Mouse (Mus musculus) embryo, embryonic 9.5 days (tissue): Measurements from ENCODE around the gene Cdh23.

Source experiments
- DNase-seq: peaks from one replicate; pipeline ENCODE4 v3.0.0-alpha.2; 2017; ENCODE audit errors: extremely low spot score

Cdh23 gene

GRCm38 (mm10) chr10:60400507-60401295 is 295.6 kb downstream of the Cdh23 start:
- no peak for DNase-seq

DNA sequence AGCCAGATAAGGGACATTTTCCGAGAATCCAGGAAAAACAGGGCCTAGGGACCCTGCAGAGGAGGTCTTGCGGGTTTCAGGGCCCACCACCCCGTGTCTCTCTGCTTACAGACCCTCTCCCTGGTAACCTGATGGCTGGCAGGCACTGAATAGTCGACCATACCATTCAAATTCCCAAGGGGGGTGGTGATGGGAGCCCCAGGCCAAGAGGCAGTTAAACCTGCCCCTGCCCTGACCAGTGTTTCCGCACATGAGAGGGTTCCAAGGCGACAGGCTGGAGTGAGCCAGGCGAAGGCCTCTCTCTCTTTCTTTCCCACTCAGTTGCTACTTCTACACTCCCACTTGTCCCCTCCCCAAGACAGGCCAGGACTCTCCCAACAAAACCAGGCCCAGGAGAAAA is 296.8 kb downstream of the Cdh23 start, which contains the start of gene Gm17455:
TSS of gene Gm17455 (plus strand) at position 278 of the 400 bp plus-strand sequence.
- DNase-seq, result peak; percentile 30

DNA sequence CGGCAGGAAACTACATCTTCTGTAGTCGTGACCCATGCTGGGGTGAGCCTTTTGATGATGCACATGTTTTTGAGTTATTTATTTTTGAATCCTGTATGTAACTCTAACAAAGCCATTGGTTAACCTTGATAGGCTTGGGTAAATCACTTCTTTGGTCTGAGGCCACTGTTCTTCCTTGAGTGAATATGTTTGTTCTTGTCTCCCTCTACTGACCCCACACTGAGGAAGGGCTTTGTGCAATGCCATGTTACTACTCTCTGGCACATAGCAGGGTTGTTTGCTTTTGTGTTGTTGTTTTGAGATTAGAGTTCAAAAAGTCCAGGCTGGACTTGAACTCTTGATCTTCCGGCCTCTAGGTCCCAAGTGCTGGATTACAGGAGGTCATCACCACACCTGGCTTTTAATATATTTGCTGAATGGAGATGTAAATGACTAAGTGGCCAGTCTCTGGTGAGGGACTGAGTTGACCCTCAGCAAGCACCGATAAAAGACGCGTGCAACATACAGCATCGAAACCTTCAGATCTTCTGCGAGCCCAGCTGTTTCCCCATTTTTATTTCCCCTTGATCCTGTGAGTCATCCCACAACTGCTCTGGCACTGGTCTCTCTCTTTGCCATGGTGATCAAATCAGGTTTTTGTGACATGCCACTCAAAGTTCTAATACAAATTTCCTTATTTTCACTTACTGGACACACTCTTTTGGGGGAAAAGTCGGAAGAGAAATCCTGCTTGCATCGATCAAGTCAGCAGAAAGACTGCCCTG is 298.1 kb downstream of the Cdh23 start:
- DNase-seq, result no peak

DNA sequence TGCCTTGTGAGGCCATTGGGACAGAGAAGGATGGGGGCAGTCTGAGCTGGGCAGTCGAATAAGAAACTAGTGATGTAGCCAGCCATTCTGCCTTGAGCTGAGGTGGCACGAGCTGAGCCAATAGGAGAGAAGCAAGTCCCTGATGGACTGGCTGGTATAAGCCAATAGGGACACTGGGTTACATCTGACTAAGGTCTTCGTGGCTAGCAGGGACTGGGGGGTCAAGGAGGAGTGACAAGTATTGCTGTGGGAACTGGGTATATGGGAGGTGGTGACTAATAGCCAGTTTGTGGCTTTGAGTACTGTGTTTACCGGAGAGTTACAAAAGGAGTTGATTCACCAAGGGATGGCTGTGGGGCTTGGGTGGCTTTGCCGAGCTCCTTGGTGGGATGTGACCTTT is 300.7 kb downstream of the Cdh23 start:
- DNase-seq, result no peak

DNA sequence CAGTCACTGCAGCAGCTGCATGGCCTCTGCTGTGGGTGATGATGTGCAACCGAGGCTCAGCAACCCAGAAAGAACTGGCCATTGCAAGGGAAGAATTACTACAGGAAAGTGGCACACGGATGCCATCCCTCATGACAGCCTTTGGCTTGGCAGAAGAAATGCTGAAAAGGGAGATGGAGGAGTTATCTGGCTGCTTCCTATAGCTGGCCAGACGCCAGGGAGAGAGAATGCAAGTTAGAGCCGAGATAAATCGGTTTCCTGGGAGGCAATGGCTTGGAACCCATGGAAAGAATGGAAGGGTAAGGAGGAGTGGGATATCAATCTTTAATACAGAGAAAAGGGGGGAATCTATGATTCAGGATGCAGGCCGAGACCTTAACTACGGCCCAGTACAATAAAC is 301.4 kb downstream of the Cdh23 start:
- DNase-seq, result no peak

- DNase-seq, result no peak
Measured at GRCm38 (mm10) chr10:60391661-60392060, 304.6 kb downstream of the Cdh23 start.

DNA sequence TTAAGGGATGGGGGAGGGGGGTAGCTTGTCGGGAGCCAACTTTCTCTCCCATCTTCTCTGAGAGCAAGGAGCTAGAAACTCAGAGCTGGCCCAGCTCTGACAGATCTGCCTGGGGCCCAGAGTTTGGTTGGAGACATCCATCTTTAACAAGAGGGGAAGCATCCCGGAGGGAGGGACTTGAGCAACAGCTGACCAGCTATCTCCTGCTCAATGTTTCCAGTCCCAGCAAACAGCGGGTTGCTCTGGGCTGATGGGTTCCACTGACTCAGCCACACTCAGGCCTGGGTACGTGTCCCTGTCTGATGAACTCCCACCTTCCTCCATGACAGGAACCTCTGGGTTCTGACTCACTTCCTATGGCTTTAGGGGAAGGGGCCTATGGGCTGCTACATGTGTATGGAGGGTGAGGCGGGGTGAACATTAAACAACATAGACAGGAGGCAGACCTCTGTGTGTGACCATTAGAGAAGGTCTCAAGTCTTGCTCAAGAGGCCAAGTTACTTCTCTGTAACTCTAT is 305.3 kb downstream of the Cdh23 start:
- DNase-seq, result no peak

- no peak for DNase-seq
Measured at GRCm38 (mm10) chr10:60390177-60390903, 305.9 kb downstream of the Cdh23 start.

GRCm38 (mm10) chr10:60389447-60389865 is 306.8 kb downstream of the Cdh23 start:
- DNase-seq, result no peak

GRCm38 (mm10) chr10:60388332-60388731 is 308.0 kb downstream of the Cdh23 start:
- DNase-seq, result no peak

GRCm38 (mm10) chr10:60381142-60381925 is 315.0 kb downstream of the Cdh23 start:
- DNase-seq, result no peak

DNA sequence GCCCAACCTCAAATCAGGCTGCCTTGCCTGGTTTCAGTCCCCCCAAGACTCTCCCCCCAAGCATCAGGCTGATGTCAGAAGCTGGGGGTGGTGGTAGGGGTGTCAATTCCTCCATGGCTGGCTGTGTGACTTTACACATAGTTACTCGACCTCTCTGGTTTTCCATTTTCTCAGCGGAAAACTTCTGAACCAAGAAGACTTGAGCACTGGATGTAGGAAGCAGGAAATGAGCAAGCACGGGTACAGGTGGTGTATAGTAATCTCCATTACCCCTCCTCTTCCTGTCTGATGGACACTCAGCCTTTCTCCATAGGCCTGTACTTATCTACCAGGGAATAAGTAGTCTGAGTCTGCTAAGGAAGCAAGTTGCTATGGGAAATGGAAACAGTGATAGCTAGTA is 316.1 kb downstream of the Cdh23 start:
- no peak for DNase-seq

DNA sequence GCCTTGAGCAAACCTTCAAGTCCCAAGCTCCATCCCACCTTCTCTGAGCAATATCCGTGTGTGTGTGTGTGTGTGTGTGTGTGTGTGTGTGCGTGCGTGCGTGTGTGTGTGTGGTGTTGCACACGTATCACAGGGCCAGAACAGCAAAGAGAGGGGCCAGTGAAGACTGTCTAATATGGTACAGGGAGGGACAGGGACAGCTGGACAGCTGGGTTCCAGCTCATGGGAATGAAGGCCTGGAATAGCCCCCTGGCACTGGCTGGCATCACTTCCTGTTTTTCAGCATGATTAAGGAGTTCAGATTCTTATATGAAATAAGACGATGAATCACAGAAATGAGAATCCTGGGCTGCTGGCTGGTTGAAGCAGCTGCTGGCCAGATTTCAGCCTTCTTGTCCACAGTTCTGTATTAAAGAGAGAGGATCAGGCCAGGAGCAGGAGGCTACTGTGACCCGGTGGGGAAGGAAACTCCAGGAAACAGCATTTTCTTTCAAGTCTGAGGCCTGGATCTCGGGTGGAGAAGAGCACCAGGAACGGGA is 316.8 kb downstream of the Cdh23 start:
- no peak for DNase-seq

DNA sequence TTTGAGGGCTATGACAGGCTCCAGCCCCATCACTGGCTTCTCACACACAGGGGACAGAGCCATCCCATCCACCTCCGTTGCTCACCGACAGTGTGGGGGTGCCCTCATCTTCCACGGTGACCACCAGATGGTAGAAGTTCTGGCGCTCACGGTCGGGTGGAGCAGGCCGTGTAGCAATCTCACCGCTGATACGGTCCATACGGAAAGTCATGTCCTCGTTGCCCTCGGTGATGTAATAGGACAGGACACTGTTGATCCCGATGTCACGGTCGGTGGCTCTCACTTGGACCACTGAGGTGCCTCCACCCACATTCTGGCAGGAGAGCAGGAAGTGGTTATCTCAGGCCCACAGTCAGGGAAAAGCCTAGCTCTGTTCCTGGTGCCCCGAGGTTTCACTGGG is 319.6 kb downstream of the Cdh23 start:
- no peak for DNase-seq

DNA sequence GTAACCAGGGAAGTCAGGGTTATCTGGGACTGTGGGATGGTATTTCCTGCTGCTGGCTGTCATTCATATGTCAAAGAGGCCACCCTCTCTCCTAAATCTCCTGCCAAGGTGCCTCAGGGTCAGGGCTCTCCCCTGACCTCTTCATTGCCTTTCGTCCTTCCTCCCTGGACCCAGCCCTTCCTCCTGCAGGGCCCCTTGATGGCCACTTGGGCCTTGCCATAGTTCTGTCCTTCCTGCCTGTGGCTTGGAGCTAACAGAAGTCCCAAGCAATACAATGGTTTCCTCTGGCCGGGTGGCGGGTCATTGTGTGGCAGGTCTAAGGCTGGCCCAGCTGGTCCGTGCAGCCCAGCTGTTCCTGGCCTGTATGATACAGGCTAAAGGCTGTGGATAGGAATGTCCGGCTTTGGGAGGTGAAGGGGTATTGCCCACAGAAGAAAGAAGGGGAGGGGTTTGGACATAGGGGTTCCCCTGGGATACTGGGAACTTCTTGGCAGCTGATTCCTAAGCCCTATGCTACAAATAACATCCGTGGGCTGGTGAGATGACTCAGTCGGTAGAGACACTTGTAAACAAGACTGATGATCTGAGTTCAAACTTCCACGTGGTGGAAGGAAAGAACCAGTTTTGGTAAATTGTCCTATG is 322.2 kb downstream of the Cdh23 start:
- DNase-seq, result peak; percentile 48

DNA sequence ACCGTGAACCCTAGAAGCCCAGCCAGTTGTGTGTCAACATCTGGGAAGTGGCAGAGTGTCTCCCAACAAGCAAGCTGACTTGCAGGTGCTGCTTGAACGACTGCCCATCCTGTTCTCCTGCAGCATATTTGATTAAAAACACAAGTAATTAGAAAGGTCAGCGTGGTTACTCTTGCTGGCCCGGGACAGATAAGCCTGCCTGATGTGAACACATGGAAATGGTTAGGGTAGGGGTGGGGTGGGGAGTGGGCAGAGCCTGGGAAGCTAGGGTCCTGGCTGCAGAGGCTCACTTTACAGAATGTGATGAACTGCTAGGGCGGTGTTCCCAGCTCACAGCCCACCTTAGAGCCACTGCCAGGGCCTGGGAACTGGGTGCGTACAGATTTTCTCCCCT is 322.8 kb downstream of the Cdh23 start:
- no peak for DNase-seq

GRCm38 (mm10) chr10:60371596-60372386 is 324.5 kb downstream of the Cdh23 start:
- no peak for DNase-seq

DNA sequence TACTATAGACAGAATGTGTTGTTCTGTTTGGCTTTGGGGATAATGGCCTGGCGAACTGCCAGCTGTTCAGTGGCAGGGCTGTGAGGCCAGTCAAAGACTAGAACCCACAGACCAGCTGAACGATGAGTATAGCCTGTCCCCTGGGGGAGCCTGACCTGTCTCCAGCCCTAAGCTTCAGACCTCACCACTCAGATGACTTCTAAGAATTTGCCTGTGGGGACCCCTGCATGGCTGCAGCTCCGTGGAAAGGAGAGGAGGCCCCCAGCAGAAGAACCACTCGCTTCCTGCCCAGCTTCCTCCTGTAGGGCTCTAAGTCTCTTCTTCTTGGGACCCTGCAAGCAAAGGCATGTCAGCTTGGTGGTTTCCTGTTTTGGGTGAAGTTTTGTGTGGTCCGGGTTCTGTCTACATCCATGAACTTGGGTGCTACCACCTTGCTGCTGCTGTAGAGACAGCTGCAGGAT is 325.7 kb downstream of the Cdh23 start:
- DNase-seq, result no peak

- DNase-seq, result no peak
Measured at GRCm38 (mm10) chr10:60370098-60370497, 326.2 kb downstream of the Cdh23 start.

GRCm38 (mm10) chr10:60369405-60369804 is 326.9 kb downstream of the Cdh23 start:
- no peak for DNase-seq
